Mouse (Mus musculus) cortical plate, adult 2 months (tissue): ENCODE results near the gene Efcab8.

Source experiments
- CTCF ChIP-seq: fragments of 200-500 bp; IDR thresholded peaks from 2 replicates; pipeline ENCODE4 v1.5.1; 2011; ENCODE audit warnings: mild to moderate bottlenecking, control low read depth, low read length; ENCODE audit not compliant: insufficient read depth; ENCODE audit errors: extremely low read depth
- POLR2A ChIP-seq: fragments of 200-500 bp; IDR thresholded peaks from 2 replicates; pipeline ENCODE4 v1.6.1; 2011; ENCODE audit warnings: mild to moderate bottlenecking, low read length, control low read depth; ENCODE audit not compliant: insufficient read depth; ENCODE audit errors: extremely low read depth

DNA sequence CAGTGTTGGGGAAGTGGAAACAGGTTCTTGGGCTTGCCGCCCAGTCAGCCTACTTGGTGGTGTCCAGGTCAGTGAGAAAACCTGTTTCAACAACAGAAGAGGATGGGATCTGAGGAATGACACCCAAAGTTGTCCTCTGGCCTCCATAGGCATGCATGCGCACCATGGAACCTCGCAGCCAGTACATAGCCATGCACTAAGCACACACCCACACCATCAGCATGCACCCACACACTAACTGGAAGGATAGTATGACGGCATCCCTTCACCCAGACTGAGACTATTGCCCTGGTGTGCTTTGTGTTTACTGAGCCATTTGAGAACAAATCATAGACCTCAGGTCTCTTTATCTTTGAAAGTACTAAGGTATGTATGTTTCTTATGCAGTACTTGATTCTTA, 4.3 kb upstream of the Efcab8 start:
- TF ChIP-seq CTCF, result no peak
- no peak for TF ChIP-seq POLR2A
